Mouse (Mus musculus): ENCODE measurements around the gene Wdcp.
"Not testable (repeated sequence)": the region's sequence is repeated elsewhere in the genome, so short reads cannot be mapped to it uniquely, and the experiment has no call there.

Wdcp gene

GRCm38 (mm10) chr12:4871260-4871659, 28.2 kb downstream of the Wdcp start:
- DNase-seq = no peak

- no peak for DNase-seq
Observed at GRCm38 (mm10) chr12:4872273-4872672, 29.2 kb downstream of the Wdcp start.

- DNase-seq = no peak
Observed at GRCm38 (mm10) chr12:4872983-4873477, 29.9 kb downstream of the Wdcp start.

- no peak for DNase-seq
Observed at GRCm38 (mm10) chr12:4873531-4873930, 30.4 kb downstream of the Wdcp start.

GRCm38 (mm10) chr12:4874161-4874927, 31.2 kb downstream of the Wdcp start, which contains the start of gene Mfsd2b:
Gene Mfsd2b (minus strand): TSS chr12:4874359.
- peak; percentile 82 to 88 for DNase-seq

GRCm38 (mm10) chr12:4875623-4876022, 32.5 kb downstream of the Wdcp start:
- no peak for DNase-seq

GRCm38 (mm10) chr12:4878296-4878783, 35.2 kb downstream of the Wdcp start:
- no peak for DNase-seq

- DNase-seq = peak in 1 of 2 experiments; percentile 31
Observed at GRCm38 (mm10) chr12:4879048-4879447, 35.9 kb downstream of the Wdcp start.

GRCm38 (mm10) chr12:4882086-4882485, 39.0 kb downstream of the Wdcp start:
- DNase-seq = no peak

- DNase-seq = no peak
Observed at GRCm38 (mm10) chr12:4885062-4885461, 42.0 kb downstream of the Wdcp start.

GRCm38 (mm10) chr12:4886581-4886980, 43.5 kb downstream of the Wdcp start:
- not testable (repeated sequence) for DNase-seq

GRCm38 (mm10) chr12:4888739-4889138, 45.6 kb downstream of the Wdcp start:
- no peak for DNase-seq

GRCm38 (mm10) chr12:4889251-4889650, 46.1 kb downstream of the Wdcp start:
- no peak for DNase-seq

- DNase-seq = no peak
Observed at GRCm38 (mm10) chr12:4889891-4890290, 46.8 kb downstream of the Wdcp start.

- no peak for DNase-seq
Observed at GRCm38 (mm10) chr12:4898024-4898423, 54.9 kb downstream of the Wdcp start.

- peak in 1 of 2 experiments; percentile 4 for DNase-seq
Observed at GRCm38 (mm10) chr12:4905946-4906345, 62.8 kb downstream of the Wdcp start.

GRCm38 (mm10) chr12:4906476-4906875, 63.4 kb downstream of the Wdcp start:
- no peak for DNase-seq

GRCm38 (mm10) chr12:4906951-4907906, 64.1 kb downstream of the Wdcp start, which contains the start of gene Ubxn2a:
Gene Ubxn2a (minus strand): TSS chr12:4907705.
- peak; percentile 98 to 99 for DNase-seq

- no peak for DNase-seq
Observed at GRCm38 (mm10) chr12:4908391-4908790, 65.3 kb downstream of the Wdcp start.

Data from kidney, postnatal 4 days (tissue).